Mouse (Mus musculus) intestine, postnatal 0 days (tissue): ENCODE results near the gene Prr12. TPM values are rescaled to one million over a fixed set of nuclear protein-coding genes. Genes with fewer than 3 reads are reported as not detected.
"Not testable (repeated sequence)": the region's sequence is repeated elsewhere in the genome, so short reads cannot be mapped to it uniquely, and the experiment has no call there.

Experiments
- ATAC-seq: fragments of 200-750 bp; cut with Nextera tagmentation; 2 replicates; pipeline ENCODE4 v1.8.0; 2017; ENCODE audit warnings: mild to moderate bottlenecking, moderate TSS enrichment, moderate library complexity
- H3K27ac ChIP-seq: fragments of 300-500 bp; sonication (generic); 2 replicates; pipeline ENCODE4 v1.5.1; 2014; ENCODE audit warnings: mild to moderate bottlenecking, low read depth, low read length, moderate library complexity
- H3K27me3 ChIP-seq: fragments of 300-500 bp; sonication (generic); replicated peaks from 2 replicates; pipeline ENCODE4 v1.6.1; 2014; ENCODE audit warnings: low read length, mixed read lengths; ENCODE audit not compliant: control insufficient read depth, insufficient read depth
- H3K36me3 ChIP-seq: fragments of 300-500 bp; sonication (generic); 2 replicates; pipeline ENCODE4 v1.6.1; 2014; ENCODE audit warnings: mild to moderate bottlenecking, moderate library complexity; ENCODE audit not compliant: control insufficient read depth, insufficient read depth
- H3K4me1 ChIP-seq: fragments of 300-500 bp; sonication (generic); replicated peaks from 2 replicates; pipeline ENCODE4 v1.6.1; 2014; ENCODE audit warnings: antibody characterized with exemption, low read length, mixed read lengths; ENCODE audit not compliant: control insufficient read depth, insufficient read depth
- H3K4me2 ChIP-seq: fragments of 300-500 bp; sonication (generic); replicated peaks from 2 replicates; pipeline ENCODE4 v1.6.1; 2014; ENCODE audit warnings: low read depth, mild to moderate bottlenecking, moderate library complexity
- H3K4me3 ChIP-seq: fragments of 300-500 bp; sonication (generic); 2 replicates; pipeline ENCODE4 v1.5.1; 2014; ENCODE audit warnings: low read depth, low read length
- H3K9ac ChIP-seq: fragments of 300-500 bp; sonication (generic); 2 replicates; pipeline ENCODE4 v1.6.1; 2014; ENCODE audit warnings: mild to moderate bottlenecking, low read depth, low read length
- H3K9me3 ChIP-seq: fragments of 300-500 bp; sonication (generic); 2 replicates; pipeline ENCODE4 v1.6.1; 2016; ENCODE audit warnings: mixed run types; ENCODE audit not compliant: control insufficient read depth
- CTCF ChIP-seq: sonication (generic); IDR thresholded peaks from 2 replicates; pipeline ENCODE4 v1.5.1; 2016; ENCODE audit warnings: low read depth, mild to moderate bottlenecking, control low read depth, antibody characterized with exemption, moderate library complexity
- WGBS: fragments of 180-500 bp; shearing (Covaris S2); extraction: QIAGEN DNeasy Blood & Tissue Kit; methylation state at CpG from one replicate; pipeline ENCODE4 v1.1.7; 2014; 5-methylcytosine and 5-hydroxymethylcytosine counted together
- polyA plus RNA-seq: library from polyadenylated mRNA; unstranded; fragments of >200 nt; fragmentation: Nextera tagmentation; extraction: Ambion mirVana; gene quantifications from 2 replicates; pipeline ENCODE4 v1.2.1, GENCODE M21; 2015

Gene Prr12
- polyA plus RNA-seq, 1 experiment from 2014 or later, result 2.4 TPM

GRCm38 (mm10) chr7:45024281-45025248 lies 28.1 kb downstream of the Prr12 start:
- no peaks in the 10 kb centered on the region for H3K9me3 ChIP-seq
- no peak overlapping the region for H3K27ac ChIP-seq
- no peak overlapping the region for H3K9ac ChIP-seq
- H3K36me3 ChIP-seq, result peaks cover 37% of the 10 kb centered on the region
- no peaks in the 10 kb centered on the region for H3K27me3 ChIP-seq
- H3K4me3 ChIP-seq, result no peak overlapping the region
- WGBS, result 75% methylated on average over 15 of the region's 15 CpGs
- H3K4me1 ChIP-seq, result no peaks in the 10 kb centered on the region
- no peak for TF ChIP-seq CTCF
- H3K4me2 ChIP-seq, result no peak overlapping the region
- ATAC-seq, result no peak

- not testable (repeated sequence) for H3K4me2 ChIP-seq, H3K27ac ChIP-seq, H3K4me3 ChIP-seq, H3K4me1 ChIP-seq, H3K9me3 ChIP-seq, ATAC-seq, H3K9ac ChIP-seq, H3K27me3 ChIP-seq
- whole genome bisulfite sequencing, result 68% methylated on average over 5 of the region's 5 CpGs
- peaks cover 31% of the 10 kb centered on the region for H3K36me3 ChIP-seq
- TF ChIP-seq CTCF, result peak; percentile 56
Measured at GRCm38 (mm10) chr7:45023711-45024110, 29.0 kb downstream of the Prr12 start.

- peaks cover 13% of the 10 kb centered on the region for H3K36me3 ChIP-seq
Measured at GRCm38 (mm10) chr7:45020225-45020624, 32.5 kb downstream of the Prr12 start.

GRCm38 (mm10) chr7:45019031-45019571 lies 33.6 kb downstream of the Prr12 start:
- H3K4me1 ChIP-seq, result 0 out of 2 replicates have a peak, but pooled peaks cover 5% of the 10 kb centered on the region
- 0 out of 2 replicates have a peak overlapping the region, but pooled peaks have one; percentile 22 for H3K9ac ChIP-seq
- H3K27ac ChIP-seq, result peak overlapping the region; percentile 54; the same call in 1 of the 2 replicates

More at GRCm38 (mm10) chr7:45020225-45020624, 32.5 kb downstream of the Prr12 start:
- H3K9me3 ChIP-seq, result no peaks in the 10 kb centered on the region
- TF ChIP-seq CTCF, result no peak
- H3K4me2 ChIP-seq, result no peak overlapping the region
- no peak overlapping the region for H3K4me3 ChIP-seq
- H3K27ac ChIP-seq, result no peak overlapping the region
- WGBS, result 72% methylated on average over 9 of the region's 9 CpGs
- ATAC-seq, result no peak
- no peaks in the 10 kb centered on the region for H3K27me3 ChIP-seq
- no peak overlapping the region for H3K9ac ChIP-seq
- H3K4me1 ChIP-seq, result 0 out of 2 replicates have a peak, but pooled peaks cover 5% of the 10 kb centered on the region

GRCm38 (mm10) chr7:45017242-45018061 lies 35.2 kb downstream of the Prr12 start, which contains the start of gene Rras:
Gene Rras (plus strand): TSS chr7:45017961.
- H3K9ac ChIP-seq, result peak within 1 kb of the TSS; percentile 82
- H3K27ac ChIP-seq, result peak within 1 kb of the TSS; percentile 96
- H3K9me3 ChIP-seq, result no peaks in the 10 kb centered on the region
- peak within 1 kb of the TSS; percentile 94 for H3K4me3 ChIP-seq
- ATAC-seq, result peak; percentile 90
- H3K4me2 ChIP-seq, result peak within 1 kb of the TSS; percentile 85
- 0 out of 2 replicates have a peak, but pooled peaks cover 5% of the 10 kb centered on the region for H3K4me1 ChIP-seq
- peak; percentile 48 for TF ChIP-seq CTCF
- peaks cover 27% of the 10 kb centered on the region for H3K36me3 ChIP-seq
- no peaks in the 10 kb centered on the region for H3K27me3 ChIP-seq
- under 1% methylated on average over 34 of the region's 36 CpGs for WGBS

More at GRCm38 (mm10) chr7:45019031-45019571, 33.6 kb downstream of the Prr12 start:
- H3K36me3 ChIP-seq, result peaks cover 13% of the 10 kb centered on the region
- no peaks in the 10 kb centered on the region for H3K27me3 ChIP-seq
- ATAC-seq, result no peak
- H3K4me2 ChIP-seq, result peak overlapping the region; percentile 85
- peak overlapping the region; percentile 94 for H3K4me3 ChIP-seq
- 33% methylated on average over 8 of the region's 8 CpGs for WGBS
- no peak for TF ChIP-seq CTCF
- no peaks in the 10 kb centered on the region for H3K9me3 ChIP-seq
